In the genomic region with DNA sequence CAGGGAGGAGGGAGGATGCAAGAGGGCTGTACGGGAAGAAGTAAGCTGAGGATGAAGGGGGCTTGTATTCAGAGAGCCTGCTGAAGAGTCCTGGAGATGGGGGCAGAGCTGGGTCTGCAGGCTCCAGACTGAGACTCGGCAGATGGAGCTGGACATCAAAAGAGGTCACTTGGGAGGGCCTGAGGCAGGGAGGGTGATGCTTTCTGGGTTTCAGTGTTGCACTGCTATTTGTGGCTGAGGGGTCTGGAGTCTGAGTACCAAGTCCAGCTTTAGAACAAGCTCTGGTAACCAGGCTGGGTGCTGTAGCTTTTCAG, we compare ENCODE assay signal across 19 mouse cellular contexts. TPM values are rescaled to one million over a fixed set of nuclear protein-coding genes. Genes with fewer than 3 reads are reported as not detected.
DNase-seq lines count a peak whose midpoint lies in the region; ATAC-seq and TF ChIP-seq lines count a peak whose summit lies in the region.
"Had no signal": no experiment of that assay in that cellular context is flagged by ENCODE, and none has a peak within 500 bp of the region (broad histone marks: within the 10 kb centered on the region; RNA-seq: fewer than 3 reads in every experiment).

No protein-coding gene starts in this region.

- peak; percentile 54 to 58 for DNase-seq in cerebellum, adult 18-20 months
- no peak for DNase-seq in cerebellum, adult 11-12 months
- DNase-seq in heart, embryonic 10.5 days (ENCODE audit: low spot score), result peak; percentile 64
- DNase-seq in liver, postnatal 0 days, result peak; percentile 6
- DNase-seq in liver, result no peak
- peak; percentile 62 for DNase-seq in brain, adult 2 months (ENCODE audit: low read depth, low spot score)
- DNase-seq in adrenal gland, adult (ENCODE audit: inconsistent age in 2 of 2, low spot score in 1 of 2), result no peak
- DNase-seq: adrenal gland, adult 8-10 months; gastrocnemius, postnatal 14 days; heart, adult 2 months; kidney, adult 8-10 months; kidney, postnatal 36 days; lung, postnatal 10 days; midbrain, embryonic 14.5 days; thymus, postnatal 36 days had no signal

- H3K9me3 ChIP-seq in heart, embryonic 10.5 days, result no peaks in the 10 kb centered on the region
- H3K9me3 ChIP-seq in heart, embryonic 12.5 days (replicated peaks), result no peaks in the 10 kb centered on the region
- no peaks in the 10 kb centered on the region for H3K9me3 ChIP-seq in liver, postnatal 0 days (ENCODE audit: low read length)
- H3K9me3 ChIP-seq: forebrain, embryonic 13.5 days; hindbrain, embryonic 12.5 days; limb, embryonic 13.5 days had no signal

- no peak overlapping the region for H3K27ac ChIP-seq in heart, embryonic 10.5 days
- H3K27ac ChIP-seq in heart, embryonic 12.5 days (ENCODE audit: poor library complexity, severe bottlenecking), result no peak overlapping the region
- H3K27ac ChIP-seq in liver, postnatal 0 days (ENCODE audit: low read depth), result no peak overlapping the region
- H3K27ac ChIP-seq: forebrain, embryonic 13.5 days; heart, adult 2 months; hindbrain, embryonic 12.5 days; limb, embryonic 13.5 days had no signal

- no peak overlapping the region for H3K4me2 ChIP-seq in heart, embryonic 12.5 days
- no peak overlapping the region for H3K4me2 ChIP-seq in liver, postnatal 0 days (ENCODE audit: low read depth, low read length)
- H3K4me2 ChIP-seq: forebrain, embryonic 13.5 days; hindbrain, embryonic 12.5 days; limb, embryonic 13.5 days had no signal

- H3K27me3 ChIP-seq in heart, embryonic 10.5 days (ENCODE audit: insufficient read depth, poor library complexity, severe bottlenecking), result peaks cover 65% of the 10 kb centered on the region
- peaks cover 66% of the 10 kb centered on the region for H3K27me3 ChIP-seq in heart, embryonic 12.5 days (replicated peaks)
- peaks cover 20% of the 10 kb centered on the region for H3K27me3 ChIP-seq in liver, postnatal 0 days (ENCODE audit: insufficient read depth, low read length)

- H3K9ac ChIP-seq in heart, embryonic 12.5 days, result no peak overlapping the region
- no peak overlapping the region for H3K9ac ChIP-seq in liver, postnatal 0 days (replicated peaks)
- H3K9ac ChIP-seq: forebrain, embryonic 13.5 days; hindbrain, embryonic 12.5 days; limb, embryonic 13.5 days had no signal

- H3K36me3 ChIP-seq in heart, embryonic 10.5 days, result no peaks in the 10 kb centered on the region
- no peaks in the 10 kb centered on the region for H3K36me3 ChIP-seq in heart, embryonic 12.5 days
- no peaks in the 10 kb centered on the region for H3K36me3 ChIP-seq in liver, postnatal 0 days (replicated peaks; ENCODE audit: insufficient read depth, low read length)
- H3K36me3 ChIP-seq: hindbrain, embryonic 12.5 days; limb, embryonic 13.5 days had no signal

- TF ChIP-seq EP300 in liver, postnatal 0 days (IDR thresholded peaks at IDR 0.05; ENCODE audit: low read depth), result no peak

- H3K4me3 ChIP-seq in heart, embryonic 10.5 days, result no peak overlapping the region
- no peak overlapping the region for H3K4me3 ChIP-seq in heart, embryonic 12.5 days
- no peak overlapping the region for H3K4me3 ChIP-seq in liver, postnatal 0 days (ENCODE audit: low read depth, low read length)
- H3K4me3 ChIP-seq: forebrain, embryonic 13.5 days; heart, adult 2 months; hindbrain, embryonic 12.5 days; limb, embryonic 13.5 days had no signal

- 45% methylated on average over 2 of the region's 2 CpGs for WGBS in heart, embryonic 10.5 days
- WGBS in heart, embryonic 12.5 days, result 37% methylated on average over 2 of the region's 2 CpGs
- WGBS in liver, postnatal 0 days (ENCODE audit: insufficient replicate concordance), result 55% methylated on average over 2 of the region's 2 CpGs

- no peak for ATAC-seq in heart, embryonic 12.5 days (ENCODE audit: insufficient number of reproducible peaks, low FRiP score)
- ATAC-seq in liver, postnatal 0 days, result no peak
- ATAC-seq: forebrain, embryonic 13.5 days had no signal

- peaks cover 16% of the 10 kb centered on the region for H3K4me1 ChIP-seq in heart, embryonic 10.5 days
- H3K4me1 ChIP-seq in heart, embryonic 12.5 days (replicated peaks), result peaks cover 9% of the 10 kb centered on the region; the same call in 1 of the 2 replicates
- 0 out of 2 replicates have a peak, but pooled peaks cover 4% of the 10 kb centered on the region for H3K4me1 ChIP-seq in liver, postnatal 0 days (ENCODE audit: insufficient read depth)

- no peak for TF ChIP-seq CTCF in liver, postnatal 0 days (IDR thresholded peaks at IDR 0.05; ENCODE audit: low read depth)

RNA-seq across cellular contexts. Expression of a gene that starts 2.6 kb away (rescaled TPM):
- polyA plus RNA-seq in heart, embryonic 10.5 days (2016; fragmentation: Nextera tagmentation; extraction: Ambion mirVana), result 10.8 and 14.0 TPM in 2 replicates
- polyA plus RNA-seq in heart, embryonic 12.5 days (2016; fragmentation: Nextera tagmentation; extraction: Ambion mirVana), result 10.1 TPM in 2 replicates
- polyA plus RNA-seq in liver, postnatal 0 days (2015; fragmentation: Nextera tagmentation; extraction: Ambion mirVana), result not detected in 2 replicates

RNA-seq across cellular contexts. Expression of a gene that starts 43.1 kb away (rescaled TPM):
- polyA plus RNA-seq in heart, embryonic 10.5 days (2016; fragmentation: Nextera tagmentation; extraction: Ambion mirVana), result 15.8 and 16.1 TPM in 2 replicates
- polyA plus RNA-seq in heart, embryonic 12.5 days (2016; fragmentation: Nextera tagmentation; extraction: Ambion mirVana), result 12.2 and 14.4 TPM in 2 replicates
- polyA plus RNA-seq in liver, postnatal 0 days (2015; fragmentation: Nextera tagmentation; extraction: Ambion mirVana), result 2.9 TPM in 2 replicates

Comparison
In these comparisons a context has a peak if more than half of its experiments do, and no peak if none do; other contexts are left out.
1. DNase-seq: peak in cerebellum, adult 18-20 months (2 of 2), heart, embryonic 10.5 days (single experiment), liver, postnatal 0 days (single experiment) and brain, adult 2 months (single experiment); none in cerebellum, adult 11-12 months (single experiment), liver (single experiment) and adrenal gland, adult (0 of 2).
2. RNA of a gene that starts 2.6 kb away (polyA plus RNA-seq): 10.8 to 14.0 TPM in heart, embryonic 10.5 days and 10.1 TPM in heart, embryonic 12.5 days; not detected in liver, postnatal 0 days; every median in the first group is over 10 times any median in the second.